Mouse (Mus musculus) adrenal gland, postnatal 14 days (tissue): ENCODE results near the gene Hspb1. TPM values are rescaled to one million over a fixed set of nuclear protein-coding genes. Genes with fewer than 3 reads are reported as not detected.

Experiments
- DNase-seq: peaks from one replicate; pipeline ENCODE4 v3.0.0; 2021; ENCODE audit warnings: mixed read lengths
- long read RNA-seq, 2 experiments: library from polyadenylated mRNA; stranded (forward); transcript quantifications; one replicate each; pipeline ENCODE4 v2.0.0; 2021
- total RNA-seq: library from RNA; stranded (reverse); gene quantifications from 2 replicates; pipeline ENCODE4 v1.2.3, GENCODE M21; 2021

Gene Hspb1
- total RNA-seq: 64.7 and 97.7 TPM in 2 replicates
- long read RNA-seq, experiment 1, transcript Hspb1-201 (3 exons, 903 nt): major isoform, 41 of 41 reads
- long read RNA-seq, experiment 1, partial matches to known transcripts: 0 of 41 reads
- long read RNA-seq, experiment 1, other reads (novel, unspliced or antisense): 0 of 41 reads
- long read RNA-seq, experiment 2, transcript Hspb1-201 (3 exons, 903 nt): major isoform, 61 of 63 reads
- long read RNA-seq, experiment 2, partial matches to known transcripts: 0 of 63 reads
- long read RNA-seq, experiment 2, other reads (novel, unspliced or antisense): 2 of 63 reads

DNA sequence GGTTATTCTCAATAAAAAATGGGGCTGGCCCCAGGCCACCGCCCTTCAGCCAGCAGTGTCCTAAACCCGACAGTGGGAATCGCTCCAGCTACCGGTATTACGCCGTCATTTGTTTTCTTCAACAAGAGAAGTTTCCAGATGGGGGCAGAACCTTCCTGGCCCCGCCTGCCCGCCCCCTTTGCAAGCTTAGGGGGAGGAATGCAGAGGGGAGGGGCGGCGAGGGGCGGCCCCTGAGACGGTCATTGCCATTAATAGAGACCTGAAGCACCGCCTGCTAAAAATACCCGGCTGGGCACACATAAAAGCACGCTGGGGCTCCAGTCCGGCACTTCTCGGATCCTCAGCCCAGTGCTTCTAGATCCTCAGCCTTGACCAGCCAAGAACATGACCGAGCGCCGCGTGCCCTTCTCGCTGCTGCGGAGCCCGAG, at the start of gene Hspb1:
TSS of gene Hspb1 (plus strand) at position 245 of the 428 bp plus-strand sequence.
- peak; percentile 88 for DNase-seq

DNA sequence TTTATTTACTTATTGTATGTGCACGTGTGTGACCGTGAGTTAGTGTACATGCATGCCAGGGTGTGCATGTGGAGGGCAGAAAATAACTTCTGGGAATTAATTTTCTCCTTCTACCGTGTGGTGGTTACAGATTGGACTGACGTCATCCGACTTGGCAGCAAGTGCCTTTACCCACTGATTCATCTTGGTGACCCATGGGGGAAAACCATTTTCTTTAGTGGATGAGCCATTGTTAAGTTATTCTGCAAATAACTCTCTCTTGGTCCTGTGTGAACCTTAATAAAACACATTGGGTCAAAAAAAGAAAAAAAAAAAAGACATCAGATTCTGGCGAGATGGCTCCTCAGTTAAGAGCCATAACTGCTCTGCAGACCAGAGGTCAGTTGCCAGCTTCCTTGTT, 46.1 kb upstream of the Hspb1 start:
- DNase-seq: no peak

DNA sequence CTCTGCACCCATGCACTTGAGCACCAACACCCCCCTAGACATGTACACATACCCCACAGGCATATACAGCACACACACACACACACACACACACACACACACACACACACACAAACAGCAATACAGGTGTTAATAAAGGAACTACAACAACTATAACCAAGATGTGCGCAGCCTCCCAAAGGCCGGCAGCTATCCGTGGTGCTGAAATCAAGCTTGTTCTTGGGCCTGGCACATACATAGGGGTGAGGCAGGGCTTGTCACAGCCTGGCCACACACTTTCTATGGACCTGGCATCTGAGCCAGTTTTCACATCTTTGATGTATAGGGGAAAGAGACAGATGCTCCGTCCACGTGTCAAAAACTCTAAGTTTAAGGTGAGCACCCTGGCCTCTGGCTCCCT, 44.3 kb upstream of the Hspb1 start:
- DNase-seq: peak; percentile 73

DNA sequence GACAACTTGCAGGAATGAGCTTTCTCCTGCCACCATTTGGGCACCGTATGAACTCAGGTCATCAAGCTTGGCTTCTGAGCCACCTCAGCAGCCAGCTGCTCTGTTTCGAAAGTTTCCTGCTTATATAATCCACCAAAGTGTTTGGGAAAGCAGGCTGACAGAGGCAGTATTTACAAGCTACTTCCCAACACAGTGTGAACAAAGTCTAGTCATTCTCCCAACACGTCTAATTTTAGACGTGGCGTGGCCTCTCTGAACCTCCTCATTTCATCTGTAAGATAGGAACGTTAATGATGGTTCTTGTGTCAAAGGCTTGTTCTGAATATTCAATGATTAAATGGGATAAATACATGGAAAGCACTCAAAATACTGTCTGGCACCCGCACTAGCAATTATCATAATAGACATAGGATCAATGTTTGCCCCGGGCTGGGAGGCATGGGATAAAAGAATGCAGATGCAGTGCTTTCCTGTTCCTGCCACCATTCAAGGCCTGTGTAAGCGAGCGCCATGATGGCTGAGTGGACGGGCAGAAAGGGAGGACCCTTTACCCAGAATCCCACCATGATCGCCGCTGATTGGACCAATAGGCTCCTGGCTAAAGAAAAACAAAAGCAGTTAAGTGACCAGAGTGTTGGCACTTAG, 41.9 kb upstream of the Hspb1 start:
- no peak for DNase-seq

DNA sequence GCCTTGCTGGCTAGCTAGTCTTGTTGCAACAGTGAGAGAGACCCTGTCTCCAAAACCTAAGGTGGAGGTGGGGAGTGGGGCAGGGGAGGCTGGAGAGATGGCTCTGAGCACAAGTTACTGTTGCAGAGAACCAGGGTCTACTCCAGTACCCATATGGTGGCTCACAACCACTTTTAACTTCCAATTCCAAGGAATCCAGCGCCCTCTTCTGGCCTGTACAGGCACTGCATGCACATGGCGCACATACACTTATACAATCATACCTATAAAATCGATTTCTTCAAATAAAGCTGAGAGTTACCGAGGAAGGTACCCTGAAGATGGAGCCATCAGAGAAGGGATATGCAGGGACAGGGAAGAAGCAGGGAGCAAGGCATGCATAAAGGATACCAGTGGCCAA, 40.3 kb upstream of the Hspb1 start:
- no peak for DNase-seq

DNA sequence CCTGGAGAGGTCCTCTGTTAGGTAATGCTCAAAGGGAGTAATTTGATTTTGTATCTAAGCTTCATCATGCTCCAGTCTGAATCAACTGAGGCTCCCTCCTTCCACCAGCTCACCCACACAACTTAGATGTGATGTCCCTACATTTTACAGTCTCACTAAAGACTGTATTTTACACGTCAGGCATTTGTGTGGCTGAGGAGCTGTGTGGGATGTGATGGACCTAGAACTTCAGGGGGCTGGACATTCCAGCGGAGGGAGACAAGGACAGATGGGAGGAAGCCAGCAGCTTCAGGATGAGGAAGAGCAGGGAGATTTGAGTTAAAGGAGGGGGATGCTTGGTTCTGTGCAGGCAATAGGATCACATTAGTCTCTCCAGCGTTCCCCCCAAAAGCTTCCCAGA, 39.8 kb upstream of the Hspb1 start:
- no peak for DNase-seq

DNA sequence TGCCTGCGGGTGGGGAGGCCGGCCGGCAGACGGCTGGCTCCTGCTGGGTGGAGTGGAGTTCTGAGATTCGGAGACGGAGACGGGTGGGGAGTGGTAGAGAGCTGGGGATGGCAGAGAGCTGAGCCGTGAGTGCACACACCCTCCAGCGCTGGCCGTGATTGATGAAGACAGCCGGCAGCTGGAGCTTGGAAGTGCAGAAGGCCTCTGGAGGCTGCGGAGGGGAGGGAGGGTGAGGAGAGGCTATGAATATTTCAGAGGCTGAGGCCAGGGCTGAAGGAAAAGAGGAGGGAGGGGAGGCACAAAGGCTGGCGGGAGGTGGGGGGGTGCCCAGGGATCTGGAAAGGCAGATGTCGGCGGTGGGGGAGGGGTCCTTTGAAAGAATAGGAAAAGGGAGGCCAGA, 36.7 kb upstream of the Hspb1 start:
- DNase-seq: peak; percentile 57

DNA sequence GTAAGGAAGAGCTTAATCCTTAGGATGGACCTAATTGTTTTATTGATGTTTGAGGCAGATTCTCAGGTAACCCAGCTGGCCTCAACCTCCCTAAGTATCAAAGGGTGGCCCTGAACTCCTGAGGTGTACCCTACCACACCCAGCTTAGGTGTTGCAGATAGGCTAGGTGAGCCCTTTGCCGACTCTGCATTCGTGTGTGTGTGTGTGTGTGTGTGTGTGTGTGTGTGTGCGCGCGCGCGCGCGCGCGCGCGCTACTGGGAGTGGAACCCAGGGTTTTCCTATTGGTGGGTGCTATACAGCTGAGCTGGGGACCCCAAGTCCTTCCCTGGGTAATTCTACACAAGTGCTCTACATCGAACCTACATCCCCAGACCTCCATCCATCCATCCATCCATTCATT, 36.2 kb upstream of the Hspb1 start:
- DNase-seq: no peak

DNA sequence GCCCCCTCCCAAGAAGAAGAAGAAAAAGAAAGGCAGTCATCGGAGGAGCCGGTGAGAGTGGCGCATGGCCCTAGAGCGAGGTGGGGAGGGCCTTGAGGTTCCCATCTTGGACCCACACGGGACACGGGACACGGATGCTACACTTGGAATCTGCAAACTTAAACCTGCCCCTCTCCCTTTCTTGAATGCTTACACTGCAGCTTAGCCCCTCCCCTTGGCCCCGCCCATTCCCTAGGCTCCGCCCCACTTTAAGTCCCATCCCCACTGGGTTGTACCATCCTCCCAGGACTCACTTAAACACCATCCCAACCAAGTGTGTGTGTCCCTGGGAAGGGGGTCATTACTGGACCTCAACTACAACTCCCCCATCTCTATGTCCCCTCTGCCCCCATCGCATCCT, 35.3 kb upstream of the Hspb1 start:
- peak; percentile 24 for DNase-seq

DNA sequence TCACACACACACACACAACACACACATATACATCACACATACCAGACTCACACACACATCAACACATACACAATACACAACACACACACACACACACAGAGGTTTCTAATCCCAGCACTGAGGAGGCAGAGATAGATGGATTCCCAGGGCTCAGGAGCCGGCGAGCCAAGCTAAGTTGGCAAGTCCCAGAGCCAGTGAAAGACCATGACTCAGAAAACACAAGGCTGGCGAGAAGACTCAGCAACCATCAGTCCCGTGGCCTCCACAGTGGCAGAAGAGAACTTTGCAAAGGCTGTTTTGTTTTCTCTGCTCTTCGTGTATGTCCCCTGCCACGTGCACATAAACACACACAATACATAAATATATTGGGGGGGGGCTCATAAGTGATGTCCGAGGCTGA, 34.0 kb upstream of the Hspb1 start:
- no peak for DNase-seq

DNA sequence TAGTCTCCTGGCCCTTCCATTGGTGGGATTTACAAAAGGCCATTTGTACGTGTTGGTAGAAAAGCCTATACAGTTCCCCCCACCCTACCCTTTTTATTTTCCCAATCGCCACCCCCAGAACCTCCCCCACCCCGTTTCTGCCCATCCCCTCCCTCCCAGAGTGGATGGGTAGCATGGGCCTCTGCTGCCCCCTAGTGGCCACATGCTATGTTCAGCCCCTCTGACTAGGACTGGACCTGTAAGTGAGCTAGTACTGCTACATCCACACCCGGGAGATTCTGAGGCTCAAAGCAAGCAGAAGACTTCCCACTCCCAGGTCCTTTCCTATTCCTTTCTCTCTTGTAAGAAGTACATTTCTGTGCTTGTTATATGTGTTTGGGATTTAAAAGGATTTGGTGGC, 32.6 kb upstream of the Hspb1 start:
- DNase-seq: peak; percentile 88

DNA sequence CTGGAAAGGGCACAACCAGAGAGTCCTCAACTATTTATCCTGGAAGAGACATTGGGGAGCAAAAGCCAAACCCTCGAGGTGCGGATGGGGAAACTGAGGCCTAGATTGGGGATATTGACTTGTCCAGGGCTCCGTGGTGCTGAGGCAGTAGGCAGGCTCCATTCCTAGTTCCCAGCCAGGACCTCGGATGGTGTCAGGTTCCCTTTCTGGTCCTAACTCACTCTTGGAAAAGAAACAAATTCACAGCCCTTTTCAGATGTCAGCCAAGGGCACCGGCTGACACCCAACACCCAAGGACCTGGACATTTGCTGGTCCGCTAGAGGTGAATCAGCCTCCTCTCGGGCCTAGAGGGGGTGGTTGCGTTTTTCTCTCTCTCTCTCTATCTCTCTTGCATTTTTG, 21.1 kb upstream of the Hspb1 start:
- DNase-seq: no peak

DNA sequence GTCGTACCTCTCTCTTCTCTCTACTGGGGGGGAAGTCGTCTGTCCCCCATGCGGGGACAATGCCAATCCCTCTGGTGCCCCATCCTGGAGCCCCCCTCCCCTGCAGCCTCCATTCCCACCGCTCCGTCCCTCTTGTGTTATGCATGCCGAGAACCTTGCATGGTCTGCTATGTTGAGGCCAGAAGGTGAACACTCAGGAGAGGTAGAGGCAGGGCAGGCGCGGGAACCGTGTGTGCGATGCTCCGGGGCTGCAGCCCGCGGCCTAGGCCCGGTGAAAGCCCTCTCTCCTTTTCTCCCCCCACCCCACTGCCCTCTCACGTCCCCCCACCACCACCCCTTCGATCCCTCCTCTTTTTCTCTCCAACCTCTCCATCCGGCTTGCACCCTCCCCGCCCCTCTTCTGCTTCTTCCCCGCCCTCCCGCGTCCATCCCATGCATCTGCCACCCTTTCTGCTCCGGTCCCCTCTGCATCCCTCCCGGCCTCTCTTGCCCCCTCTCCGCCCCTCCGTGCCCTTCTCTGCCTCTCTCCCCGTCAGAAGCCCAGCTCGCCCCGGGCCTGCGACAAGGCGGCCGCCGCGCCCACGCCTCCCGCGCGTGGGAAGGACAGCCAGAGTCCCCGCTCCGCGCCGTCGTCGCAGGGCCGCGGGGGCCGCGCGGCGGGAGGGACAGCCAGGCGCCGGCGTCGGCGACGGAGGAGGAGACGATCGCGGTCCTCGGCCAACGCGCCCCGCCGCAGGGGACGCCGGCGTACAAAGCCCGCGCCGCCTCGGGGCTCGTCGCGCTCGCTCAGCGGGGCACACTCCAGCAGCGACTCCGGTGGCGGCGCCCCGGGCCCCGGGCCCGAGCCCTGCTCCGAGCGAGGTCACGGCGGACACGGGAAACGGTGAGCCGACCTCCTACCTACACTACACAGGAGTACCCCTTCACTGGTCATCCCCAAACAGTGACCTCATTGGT, 19.8 kb upstream of the Hspb1 start:
- DNase-seq: peak; percentile 52

DNA sequence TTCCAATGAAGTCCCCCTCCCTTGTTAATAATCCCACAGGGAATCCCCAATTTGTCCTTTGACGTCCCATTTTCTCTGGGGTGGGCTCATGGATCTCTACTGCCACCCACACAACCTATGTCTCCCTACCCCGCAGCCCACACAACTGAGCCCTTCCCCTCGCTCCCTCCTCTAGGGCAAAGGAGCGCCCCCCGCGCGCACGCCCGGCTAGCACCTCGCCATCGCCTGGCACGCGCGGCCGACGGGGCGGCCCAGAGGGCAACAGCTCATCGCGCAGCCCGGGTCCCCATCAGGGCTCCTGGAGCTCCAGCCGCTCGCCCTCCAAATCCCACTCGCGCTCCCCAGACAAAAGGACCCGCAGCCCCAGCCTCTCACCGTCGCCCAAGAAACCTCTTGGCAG, 19.1 kb upstream of the Hspb1 start:
- no peak for DNase-seq

DNA sequence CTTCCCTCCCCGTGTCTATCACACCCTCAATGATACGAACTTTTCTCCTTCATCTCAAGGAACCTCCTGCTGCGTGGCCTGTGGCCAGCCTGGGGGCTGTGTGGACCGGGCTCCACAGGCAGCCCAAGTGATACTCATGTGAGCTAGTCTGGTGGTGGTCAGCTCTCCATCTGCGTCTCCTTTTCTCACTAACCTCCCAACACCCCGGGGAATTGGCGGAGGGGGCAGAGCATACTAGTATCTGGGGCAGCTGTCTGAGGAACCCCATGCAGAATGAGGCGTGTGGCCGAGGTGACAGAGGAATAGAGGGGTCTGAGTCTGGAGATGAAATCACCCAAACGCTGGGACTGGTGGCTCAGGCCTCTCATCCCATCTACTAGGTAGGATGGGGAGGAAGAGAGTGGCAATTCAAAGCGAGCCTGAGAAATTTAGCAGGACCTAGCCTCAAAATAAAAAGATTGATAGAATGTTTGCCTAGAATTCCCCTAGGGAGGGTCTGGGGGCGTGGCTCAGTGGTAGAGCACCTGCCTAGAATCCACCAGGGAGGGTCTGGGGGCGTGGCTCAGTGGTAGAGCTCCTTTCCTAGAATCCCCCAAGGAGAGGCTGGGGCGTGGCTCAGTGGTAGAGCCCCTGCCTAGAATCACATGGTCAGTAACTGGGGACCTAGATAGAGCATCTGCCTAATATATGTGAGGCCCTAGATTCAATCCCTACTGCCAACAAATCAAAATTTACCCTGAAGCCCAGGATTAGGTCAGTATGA, 17.9 kb upstream of the Hspb1 start:
- no peak for DNase-seq

DNA sequence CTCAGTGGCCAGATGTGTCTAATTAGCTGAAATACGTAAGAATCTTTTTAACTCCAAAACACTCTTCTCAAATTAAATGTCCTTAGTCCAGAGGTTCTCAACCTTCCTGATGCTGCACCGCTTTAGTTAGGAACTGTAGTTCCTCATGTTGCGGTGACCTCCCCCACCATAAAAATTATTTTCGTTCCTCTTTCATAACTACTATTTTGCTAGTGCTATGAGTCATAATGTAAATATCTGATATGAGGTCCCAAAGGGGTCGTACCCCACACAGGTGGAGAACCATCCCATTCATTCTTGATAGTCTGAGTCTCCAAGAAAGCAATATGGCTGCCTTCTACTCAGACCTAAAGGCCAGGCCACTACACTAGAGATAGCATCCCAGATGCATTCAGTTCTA, 17.2 kb upstream of the Hspb1 start:
- no peak for DNase-seq

DNA sequence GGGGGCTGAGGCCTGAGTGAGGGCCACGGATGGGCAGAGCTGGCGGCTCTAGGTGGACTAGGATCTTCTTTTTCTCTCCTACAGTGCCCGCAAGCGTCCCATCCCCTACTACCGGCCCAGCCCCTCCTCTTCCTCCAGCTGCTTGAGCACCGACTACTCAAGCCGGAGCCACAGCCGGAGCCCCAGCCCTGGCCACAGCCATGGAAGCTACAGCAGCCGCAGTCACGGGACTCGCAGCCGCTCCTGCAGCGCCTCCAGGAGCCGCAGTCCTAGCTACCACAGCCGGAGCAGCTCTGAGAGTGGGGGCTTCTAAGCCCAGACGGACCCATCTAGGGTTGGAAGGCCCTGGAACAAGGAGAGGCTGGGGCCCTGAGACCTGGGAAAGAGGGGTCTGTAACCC, 14.7 kb upstream of the Hspb1 start:
- no peak for DNase-seq

DNA sequence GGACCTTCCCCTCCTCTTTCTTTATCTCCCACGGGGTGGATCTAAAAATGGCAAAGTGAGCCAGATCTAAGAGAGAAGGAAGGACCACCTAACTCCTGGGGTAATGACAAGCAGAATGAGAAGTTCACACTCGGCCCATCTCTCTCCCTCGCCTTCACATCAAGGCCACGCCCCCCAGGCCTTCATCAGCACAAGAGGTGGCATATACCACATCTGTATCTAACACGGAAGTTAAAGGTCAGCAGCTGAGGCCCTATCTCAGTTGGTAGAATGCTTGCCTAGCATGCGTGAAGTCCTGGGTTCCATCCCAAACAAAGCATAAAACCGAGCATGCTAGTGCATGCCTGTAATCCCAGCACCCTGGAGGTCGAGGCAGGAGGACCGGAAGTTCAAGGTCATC, 14.0 kb upstream of the Hspb1 start:
- no peak for DNase-seq

DNA sequence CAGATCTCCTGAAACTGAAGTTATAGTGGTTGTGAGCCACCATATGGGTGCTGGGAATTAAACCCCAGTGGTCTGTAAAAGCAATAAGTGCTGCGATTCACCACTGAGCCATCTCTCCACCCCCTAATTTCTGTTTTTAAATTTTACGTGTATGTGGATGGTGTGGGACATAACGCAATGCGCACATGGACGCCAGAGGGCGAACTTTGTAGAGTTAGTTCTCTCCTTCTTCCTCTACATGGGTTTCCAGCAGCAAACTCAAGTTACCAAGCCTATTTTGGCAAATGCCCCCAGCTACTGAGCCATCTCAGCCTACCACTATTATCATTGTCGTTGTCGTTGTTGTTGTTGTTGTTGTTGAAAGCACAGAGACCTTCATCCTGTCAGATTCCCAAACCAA, 10.5 kb upstream of the Hspb1 start:
- peak; percentile 72 for DNase-seq

DNA sequence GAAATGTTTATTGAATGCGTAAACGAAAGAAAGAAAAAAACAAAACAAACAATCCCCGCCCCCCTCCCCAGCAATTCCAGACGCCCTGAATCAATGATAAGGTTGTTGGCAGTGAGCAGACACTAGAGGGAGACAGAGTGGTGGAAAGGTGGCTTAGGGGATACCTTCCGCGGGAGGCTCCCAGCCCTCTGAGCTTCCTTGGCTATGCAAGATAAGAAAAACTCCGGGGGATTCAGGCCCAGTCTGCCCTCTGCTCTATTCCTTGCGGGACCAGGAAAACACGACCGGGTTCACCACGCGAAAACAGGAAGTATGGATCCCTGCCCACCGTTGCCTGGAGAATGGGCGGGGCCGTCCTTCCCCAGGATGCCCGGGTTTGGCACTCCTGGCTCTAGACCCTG, 9.9 kb upstream of the Hspb1 start:
- DNase-seq: peak; percentile 71

DNA sequence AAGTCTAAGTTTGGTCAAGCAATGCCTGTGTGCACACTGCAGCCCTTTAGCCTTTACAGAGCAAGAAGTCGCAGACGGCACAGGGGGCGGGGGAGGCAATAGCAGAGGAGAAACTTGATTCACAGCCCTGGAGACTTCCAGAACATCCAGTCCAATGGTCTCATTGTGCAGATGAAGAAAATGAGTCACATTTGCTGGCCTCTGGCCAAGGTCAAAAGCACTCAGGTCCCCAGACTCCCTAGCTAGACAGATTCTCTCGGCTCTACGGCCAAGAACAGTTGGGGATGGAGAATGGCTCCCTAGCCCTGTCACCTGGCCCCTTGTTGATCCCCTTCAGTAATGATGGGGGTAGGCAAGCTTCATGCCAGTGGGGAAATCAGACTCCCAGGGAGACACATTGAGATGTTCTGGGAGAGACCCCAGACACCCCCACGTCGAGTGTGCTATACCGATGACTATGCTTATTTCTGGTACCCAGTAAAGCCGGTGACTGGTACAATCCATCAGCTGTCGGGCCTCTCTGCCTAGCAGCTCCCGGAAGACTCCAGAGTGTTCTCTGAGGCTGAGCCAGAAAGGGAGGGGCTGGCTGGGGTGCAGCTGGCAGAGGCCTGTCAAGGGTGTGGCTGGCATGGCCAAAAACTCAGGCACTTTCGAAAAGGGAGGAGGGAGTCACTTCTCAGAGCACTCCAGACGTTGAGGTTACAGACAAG, 8.1 kb upstream of the Hspb1 start:
- peak; percentile 93 for DNase-seq

DNA sequence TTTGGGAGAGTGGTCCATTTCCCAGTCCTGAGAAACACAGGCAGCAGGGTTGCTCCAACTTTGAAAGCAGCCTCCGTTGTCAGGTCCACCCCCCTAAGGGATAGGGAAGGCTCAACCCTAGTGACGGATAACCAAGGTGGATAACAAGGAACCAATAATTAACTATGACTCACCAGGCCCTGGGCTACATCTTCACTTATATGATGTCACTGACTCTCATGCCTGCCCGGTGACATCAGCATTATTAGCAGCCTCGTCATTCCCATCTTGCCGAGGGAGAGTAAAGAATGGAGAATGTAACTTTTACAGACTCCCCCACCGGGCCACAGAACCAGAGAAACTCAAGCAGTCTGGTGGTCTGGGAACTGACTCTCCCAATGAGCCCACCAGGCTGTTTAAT, 3.1 kb upstream of the Hspb1 start:
- no peak for DNase-seq
